Mouse (Mus musculus): ENCODE results near the gene Ces2e. TPM values are rescaled to one million over a fixed set of nuclear protein-coding genes. Genes with fewer than 3 reads are reported as not detected.
"Not testable (repeated sequence)": the region's sequence is repeated elsewhere in the genome, so short reads cannot be mapped to it uniquely, and the experiment has no call there.

Ces2e gene
- total RNA-seq (2017) = not detected in 2 replicates

GRCm38 (mm10) chr8:104925972-104926596 lies at the start of gene Ces2e:
Gene Ces2e, plus strand, starts transcription at chr8:104926260.
- no peak for ATAC-seq (ENCODE audit: extremely low read depth, insufficient number of reproducible peaks, low FRiP score, poor library complexity, severe bottlenecking)

GRCm38 (mm10) chr8:104886223-104886926 lies 39.7 kb upstream of the Ces2e start:
- not testable (repeated sequence) for ATAC-seq (ENCODE audit: extremely low read depth, insufficient number of reproducible peaks, low FRiP score, poor library complexity, severe bottlenecking)

GRCm38 (mm10) chr8:104901746-104902145 lies 24.3 kb upstream of the Ces2e start:
- no peak for ATAC-seq (ENCODE audit: extremely low read depth, insufficient number of reproducible peaks, low FRiP score, poor library complexity, severe bottlenecking)

- no peak for ATAC-seq (ENCODE audit: extremely low read depth, insufficient number of reproducible peaks, low FRiP score, poor library complexity, severe bottlenecking)
Observed at GRCm38 (mm10) chr8:104907111-104907510, 18.9 kb upstream of the Ces2e start.

- ATAC-seq (ENCODE audit: extremely low read depth, insufficient number of reproducible peaks, low FRiP score, poor library complexity, severe bottlenecking) = not testable (repeated sequence)
Observed at GRCm38 (mm10) chr8:104909021-104909420, 17.0 kb upstream of the Ces2e start.

GRCm38 (mm10) chr8:104909651-104910050 lies 16.4 kb upstream of the Ces2e start:
- not testable (repeated sequence) for ATAC-seq (ENCODE audit: extremely low read depth, insufficient number of reproducible peaks, low FRiP score, poor library complexity, severe bottlenecking)

- no peak for ATAC-seq (ENCODE audit: extremely low read depth, insufficient number of reproducible peaks, low FRiP score, poor library complexity, severe bottlenecking)
Observed at GRCm38 (mm10) chr8:104927301-104927700, 1.2 kb downstream of the Ces2e start.

GRCm38 (mm10) chr8:104944665-104945064 lies 18.6 kb downstream of the Ces2e start:
- ATAC-seq (ENCODE audit: extremely low read depth, insufficient number of reproducible peaks, low FRiP score, poor library complexity, severe bottlenecking) = no peak

GRCm38 (mm10) chr8:104947056-104947455 lies 21.0 kb downstream of the Ces2e start, which contains the start of gene Ces2f:
Gene Ces2f, plus strand, starts transcription at chr8:104947356.
- no peak for ATAC-seq (ENCODE audit: extremely low read depth, insufficient number of reproducible peaks, low FRiP score, poor library complexity, severe bottlenecking)

- ATAC-seq (ENCODE audit: extremely low read depth, insufficient number of reproducible peaks, low FRiP score, poor library complexity, severe bottlenecking) = no peak
Observed at GRCm38 (mm10) chr8:104949031-104949430, 23.0 kb downstream of the Ces2e start.

- no peak for ATAC-seq (ENCODE audit: extremely low read depth, insufficient number of reproducible peaks, low FRiP score, poor library complexity, severe bottlenecking)
Observed at GRCm38 (mm10) chr8:104961537-104961961, 35.5 kb downstream of the Ces2e start, which contains the start of gene Ces2g. Gene Ces2g, plus strand, starts transcription at chr8:104961718.

- no peak for ATAC-seq (ENCODE audit: extremely low read depth, insufficient number of reproducible peaks, low FRiP score, poor library complexity, severe bottlenecking)
Observed at GRCm38 (mm10) chr8:104962229-104962901, 36.3 kb downstream of the Ces2e start.

GRCm38 (mm10) chr8:104963375-104963894 lies 37.4 kb downstream of the Ces2e start:
- no peak for ATAC-seq (ENCODE audit: extremely low read depth, insufficient number of reproducible peaks, low FRiP score, poor library complexity, severe bottlenecking)

- ATAC-seq (ENCODE audit: extremely low read depth, insufficient number of reproducible peaks, low FRiP score, poor library complexity, severe bottlenecking) = no peak
Observed at GRCm38 (mm10) chr8:104984126-104984525, 58.1 kb downstream of the Ces2e start.

Other genes with a start within 250 kb of the Ces2e start
- not detected in 2 replicates for gene Ces2a, start 192.3 kb upstream of the Ces2e start, total RNA-seq (2017)
- gene Ces2b, start 94.7 kb upstream of the Ces2e start, total RNA-seq (2017) = not detected in 2 replicates
- gene Ces2c, start 79.2 kb upstream of the Ces2e start, total RNA-seq (2017) = not detected in 2 replicates
- gene Ces2f, start 21.1 kb downstream of the Ces2e start, total RNA-seq (2017) = 0.86 and 1.5 TPM in 2 replicates
- gene Ces2g, start 35.5 kb downstream of the Ces2e start, total RNA-seq (2017) = not detected in 2 replicates
- gene Ces2h, start 74.6 kb downstream of the Ces2e start, total RNA-seq (2017) = not detected in 2 replicates
- not detected in 2 replicates for gene Ces3a, start 122.3 kb downstream of the Ces2e start, total RNA-seq (2017)
- not detected in 2 replicates for gene Ces3b, start 157.5 kb downstream of the Ces2e start, total RNA-seq (2017)
- gene Ces4a, start 205.5 kb downstream of the Ces2e start, total RNA-seq (2017) = not detected in 2 replicates
- 130 and 135 TPM in 2 replicates for gene Cbfb, start 244.4 kb downstream of the Ces2e start, total RNA-seq (2017)